Mouse (Mus musculus): ENCODE data around the gene Abcd3. TPM values are rescaled to one million over a fixed set of nuclear protein-coding genes. Genes with fewer than 3 reads are reported as not detected.

The Abcd3 gene
- polyA plus RNA-seq, 1 experiment from 2014 or later, result 59.4 TPM

- Histone ChIP-seq H3K4me1 (ENCODE audit: control insufficient read depth, insufficient read depth, low read length) (no peaks in the 10 kb centered on the region), H3K4me2 (ENCODE audit: low read depth) (no peak overlapping the region), H3K4me3 (ENCODE audit: low read depth, low read length) (no peak overlapping the region), H3K9ac (ENCODE audit: low read length) (no peak overlapping the region), H3K27me3 (ENCODE audit: control insufficient read depth, insufficient read depth, low read length) (no peaks in the 10 kb centered on the region), H3K9me3 (ENCODE audit: control insufficient read depth, low read length) (no peaks in the 10 kb centered on the region), H3K36me3 (ENCODE audit: control insufficient read depth, insufficient read depth, low read length) (no peaks in the 10 kb centered on the region), H3K27ac (ENCODE audit: low read depth, low read length) (no peak overlapping the region)
- DNase-seq (ENCODE audit: low spot score) (no peak), ATAC-seq (ENCODE audit: insufficient read depth, low FRiP score, low TSS enrichment) (no peak)
These were observed 99.8 kb downstream of the Abcd3 start for GRCm38 (mm10) chr3:121715336-121715735.

- DNase-seq (ENCODE audit: low spot score) (no peak), ATAC-seq (ENCODE audit: insufficient read depth, low FRiP score, low TSS enrichment) (no peak)
- Histone ChIP-seq H3K36me3 (ENCODE audit: control insufficient read depth, insufficient read depth, low read length) (no peaks in the 10 kb centered on the region), H3K4me3 (ENCODE audit: low read depth, low read length) (no peak overlapping the region), H3K4me2 (ENCODE audit: low read depth) (no peak overlapping the region), H3K27ac (ENCODE audit: low read depth, low read length) (no peak overlapping the region), H3K4me1 (ENCODE audit: control insufficient read depth, insufficient read depth, low read length) (no peaks in the 10 kb centered on the region), H3K9me3 (ENCODE audit: control insufficient read depth, low read length) (no peaks in the 10 kb centered on the region), H3K27me3 (ENCODE audit: control insufficient read depth, insufficient read depth, low read length) (no peaks in the 10 kb centered on the region), H3K9ac (ENCODE audit: low read length) (no peak overlapping the region)
- 91% methylated on average over 2 of the region's 2 CpGs for WGBS
These were observed 100.6 kb downstream of the Abcd3 start for GRCm38 (mm10) chr3:121714461-121714860.

GRCm38 (mm10) chr3:121713816-121714215 is 101.3 kb downstream of the Abcd3 start:
- no peaks in the 10 kb centered on the region for H3K27me3 ChIP-seq (ENCODE audit: control insufficient read depth, insufficient read depth, low read length)
- no peak overlapping the region for H3K27ac ChIP-seq (ENCODE audit: low read depth, low read length)
- DNase-seq (ENCODE audit: low spot score) (no peak), ATAC-seq (ENCODE audit: insufficient read depth, low FRiP score, low TSS enrichment) (no peak)
- H3K9ac ChIP-seq (ENCODE audit: low read length), result no peak overlapping the region
- H3K36me3 ChIP-seq (ENCODE audit: control insufficient read depth, insufficient read depth, low read length), result no peaks in the 10 kb centered on the region
- 77% methylated on average over 8 of the region's 8 CpGs for WGBS
- H3K9me3 ChIP-seq (ENCODE audit: control insufficient read depth, low read length), result no peaks in the 10 kb centered on the region
- H3K4me2 ChIP-seq (ENCODE audit: low read depth), result no peak overlapping the region
- H3K4me1 ChIP-seq (ENCODE audit: control insufficient read depth, insufficient read depth, low read length), result no peaks in the 10 kb centered on the region
- no peak overlapping the region for H3K4me3 ChIP-seq (ENCODE audit: low read depth, low read length)

- Histone ChIP-seq H3K9me3 (ENCODE audit: control insufficient read depth, low read length) (no peaks in the 10 kb centered on the region), H3K27ac (ENCODE audit: low read depth, low read length) (no peak overlapping the region), H3K27me3 (ENCODE audit: control insufficient read depth, insufficient read depth, low read length) (no peaks in the 10 kb centered on the region), H3K4me3 (ENCODE audit: low read depth, low read length) (no peak overlapping the region), H3K36me3 (ENCODE audit: control insufficient read depth, insufficient read depth, low read length) (no peaks in the 10 kb centered on the region), H3K4me2 (ENCODE audit: low read depth) (no peak overlapping the region), H3K4me1 (ENCODE audit: control insufficient read depth, insufficient read depth, low read length) (no peaks in the 10 kb centered on the region), H3K9ac (ENCODE audit: low read length) (no peak overlapping the region)
- ATAC-seq (ENCODE audit: insufficient read depth, low FRiP score, low TSS enrichment) (no peak), DNase-seq (ENCODE audit: low spot score) (no peak)
- 84% methylated on average over 17 of the region's 17 CpGs for WGBS
These were observed 101.9 kb downstream of the Abcd3 start for GRCm38 (mm10) chr3:121713151-121713701.

GRCm38 (mm10) chr3:121712222-121712621 is 102.9 kb downstream of the Abcd3 start:
- Histone ChIP-seq H3K27ac (ENCODE audit: low read depth, low read length) (no peak overlapping the region), H3K9ac (ENCODE audit: low read length) (no peak overlapping the region), H3K4me2 (ENCODE audit: low read depth) (no peak overlapping the region), H3K27me3 (ENCODE audit: control insufficient read depth, insufficient read depth, low read length) (no peaks in the 10 kb centered on the region), H3K9me3 (ENCODE audit: control insufficient read depth, low read length) (no peaks in the 10 kb centered on the region), H3K36me3 (ENCODE audit: control insufficient read depth, insufficient read depth, low read length) (no peaks in the 10 kb centered on the region), H3K4me3 (ENCODE audit: low read depth, low read length) (no peak overlapping the region), H3K4me1 (ENCODE audit: control insufficient read depth, insufficient read depth, low read length) (no peaks in the 10 kb centered on the region)
- ATAC-seq (ENCODE audit: insufficient read depth, low FRiP score, low TSS enrichment), result no peak
- 65% methylated on average over 4 of the region's 4 CpGs for WGBS
- no peak for DNase-seq (ENCODE audit: low spot score)

GRCm38 (mm10) chr3:121710894-121711531 is 104.1 kb downstream of the Abcd3 start:
- H3K27me3 ChIP-seq (ENCODE audit: control insufficient read depth, insufficient read depth, low read length), result no peaks in the 10 kb centered on the region
- H3K4me2 ChIP-seq (ENCODE audit: low read depth), result no peak overlapping the region
- no peak overlapping the region for H3K9ac ChIP-seq (ENCODE audit: low read length)
- H3K27ac ChIP-seq (ENCODE audit: low read depth, low read length), result no peak overlapping the region
- DNase-seq (ENCODE audit: low spot score) (no peak), ATAC-seq (ENCODE audit: insufficient read depth, low FRiP score, low TSS enrichment) (no peak)
- H3K9me3 ChIP-seq (ENCODE audit: control insufficient read depth, low read length), result no peaks in the 10 kb centered on the region
- no peaks in the 10 kb centered on the region for H3K36me3 ChIP-seq (ENCODE audit: control insufficient read depth, insufficient read depth, low read length)
- no peaks in the 10 kb centered on the region for H3K4me1 ChIP-seq (ENCODE audit: control insufficient read depth, insufficient read depth, low read length)
- 88% methylated on average over 7 of the region's 7 CpGs for WGBS
- no peak overlapping the region for H3K4me3 ChIP-seq (ENCODE audit: low read depth, low read length)

Other genes with a start within 250 kb of the Abcd3 start
- not detected in 2 replicates for gene 4930432M17Rik, start 144.5 kb downstream of the Abcd3 start, polyA plus RNA-seq (2014; fragmentation: Nextera tagmentation; extraction: Ambion mirVana)
- gene F3, start 91.8 kb downstream of the Abcd3 start, polyA plus RNA-seq (2014; fragmentation: Nextera tagmentation; extraction: Ambion mirVana), result 8.2 and 9.0 TPM in 2 replicates
- gene Arhgap29, start 137.2 kb upstream of the Abcd3 start, polyA plus RNA-seq (2014; fragmentation: Nextera tagmentation; extraction: Ambion mirVana), result 34.7 and 35.5 TPM in 2 replicates
- 0.49 and 1.0 TPM in 2 replicates for gene Abca4, start 229.1 kb upstream of the Abcd3 start, polyA plus RNA-seq (2014; fragmentation: Nextera tagmentation; extraction: Ambion mirVana)